Mouse (Mus musculus): ENCODE data around the gene Pigw. TPM values are rescaled to one million over a fixed set of nuclear protein-coding genes. Genes with fewer than 3 reads are reported as not detected.
"Not testable (repeated sequence)": the region's sequence is repeated elsewhere in the genome, so short reads cannot be mapped to it uniquely, and the experiment has no call there.

Pigw gene
- polyA plus RNA-seq, 1 experiment from 2014 or later: 1.3 TPM

GRCm38 (mm10) chr11:84885238-84885637 is 5.2 kb upstream of the Pigw start:
- no peaks in the 10 kb centered on the region for H3K27me3 ChIP-seq (ENCODE audit: insufficient read depth, low read length)
- H3K4me3 ChIP-seq (ENCODE audit: low read depth, low read length): no peak overlapping the region
- TF ChIP-seq EP300 (IDR thresholded peaks at IDR 0.05; ENCODE audit: low read depth) (no peak), CTCF (IDR thresholded peaks at IDR 0.05; ENCODE audit: low read depth) (no peak)
- peaks cover 23% of the 10 kb centered on the region for H3K36me3 ChIP-seq (replicated peaks; ENCODE audit: insufficient read depth, low read length)
- no peak overlapping the region for H3K4me2 ChIP-seq (ENCODE audit: low read depth, low read length)
- 78% methylated on average over 4 of the region's 4 CpGs for whole genome bisulfite sequencing (ENCODE audit: insufficient replicate concordance)
- DNase-seq: no peak
- no peak for ATAC-seq
- no peaks in the 10 kb centered on the region for H3K9me3 ChIP-seq (ENCODE audit: low read length)
- no peak overlapping the region for H3K9ac ChIP-seq (replicated peaks)
- H3K4me1 ChIP-seq (ENCODE audit: insufficient read depth): peaks cover 8% of the 10 kb centered on the region; the same call in 1 of the 2 replicates
- no peak overlapping the region for H3K27ac ChIP-seq (ENCODE audit: low read depth)

DNA sequence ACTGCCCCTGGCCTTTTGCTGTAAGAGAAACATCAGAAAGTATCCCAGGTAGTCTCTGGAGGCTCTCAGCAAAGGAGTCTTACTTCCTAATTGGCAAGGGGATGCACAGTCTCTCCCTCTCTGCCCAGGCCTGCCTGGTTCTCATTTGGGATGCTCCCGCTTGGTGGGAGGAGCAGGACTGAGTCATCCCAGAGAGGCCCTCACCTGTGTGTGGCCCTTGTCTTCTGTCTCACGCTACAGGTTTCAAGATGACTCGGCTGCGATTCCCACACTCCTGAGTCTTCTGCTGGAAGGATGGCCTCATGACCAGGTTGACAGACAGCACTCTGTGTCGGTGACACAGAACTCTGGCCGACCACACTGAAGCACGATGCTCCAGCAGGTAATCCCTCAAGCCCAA is 2.3 kb upstream of the Pigw start:
- WGBS (ENCODE audit: insufficient replicate concordance): 86% methylated on average over 7 of the region's 7 CpGs
- no peaks in the 10 kb centered on the region for H3K27me3 ChIP-seq (ENCODE audit: insufficient read depth, low read length)
- no peak for ATAC-seq
- H3K9ac ChIP-seq (replicated peaks): no peak overlapping the region
- H3K36me3 ChIP-seq (replicated peaks; ENCODE audit: insufficient read depth, low read length): peaks cover 20% of the 10 kb centered on the region
- H3K27ac ChIP-seq (ENCODE audit: low read depth): no peak overlapping the region
- DNase-seq: no peak
- TF ChIP-seq CTCF (IDR thresholded peaks at IDR 0.05; ENCODE audit: low read depth): no peak
- no peak for TF ChIP-seq EP300 (IDR thresholded peaks at IDR 0.05; ENCODE audit: low read depth)
- no peak overlapping the region for H3K4me2 ChIP-seq (ENCODE audit: low read depth, low read length)
- H3K4me1 ChIP-seq (ENCODE audit: insufficient read depth): peaks cover 16% of the 10 kb centered on the region
- H3K4me3 ChIP-seq (ENCODE audit: low read depth, low read length): no peak overlapping the region
- H3K9me3 ChIP-seq (ENCODE audit: low read length): no peaks in the 10 kb centered on the region

GRCm38 (mm10) chr11:84880971-84881370 is 886 bp upstream of the Pigw start:
- ATAC-seq (no peak), DNase-seq (no peak)
- H3K4me3 ChIP-seq (ENCODE audit: low read depth, low read length): peak overlapping the region; percentile 95
- no peaks in the 10 kb centered on the region for H3K27me3 ChIP-seq (ENCODE audit: insufficient read depth, low read length)
- H3K36me3 ChIP-seq (replicated peaks; ENCODE audit: insufficient read depth, low read length): peaks cover 12% of the 10 kb centered on the region
- H3K4me1 ChIP-seq (ENCODE audit: insufficient read depth): peaks cover 16% of the 10 kb centered on the region
- peak overlapping the region; percentile 94 for H3K9ac ChIP-seq (replicated peaks)
- 57% methylated on average over 9 of the region's 9 CpGs for WGBS (ENCODE audit: insufficient replicate concordance)
- H3K27ac ChIP-seq (ENCODE audit: low read depth): 0 out of 2 replicates have a peak overlapping the region, but pooled peaks have one; percentile 93
- peak overlapping the region; percentile 100 for H3K4me2 ChIP-seq (ENCODE audit: low read depth, low read length)
- TF ChIP-seq CTCF (IDR thresholded peaks at IDR 0.05; ENCODE audit: low read depth): no peak
- TF ChIP-seq EP300 (IDR thresholded peaks at IDR 0.05; ENCODE audit: low read depth): no peak
- H3K9me3 ChIP-seq (ENCODE audit: low read length): no peaks in the 10 kb centered on the region

DNA sequence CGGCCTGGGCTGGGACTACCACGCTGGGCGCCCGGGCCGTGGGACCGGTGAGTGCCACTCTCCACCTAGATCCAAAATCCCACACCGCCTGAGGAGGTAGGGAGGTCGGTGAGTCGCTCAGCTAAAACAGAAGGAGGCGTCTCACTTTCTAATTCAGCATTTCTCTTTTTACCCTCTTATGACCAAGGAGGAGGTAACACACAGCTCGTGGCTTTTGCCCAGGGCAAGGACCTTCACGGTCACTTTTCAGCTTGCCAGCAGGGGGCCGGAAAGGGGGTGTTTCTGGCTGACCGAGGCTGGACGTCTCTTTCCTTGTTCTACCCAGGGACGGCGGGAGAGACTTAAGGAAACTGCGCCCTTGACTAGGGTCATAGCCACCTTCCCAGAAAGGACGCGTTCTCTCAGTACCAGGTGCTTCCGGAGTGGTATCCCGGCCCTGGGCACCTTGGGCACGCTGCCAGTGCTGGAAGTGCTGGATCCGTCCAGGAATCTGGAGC is 428 bp upstream of the Pigw start:
- Histone ChIP-seq H3K36me3 (replicated peaks; ENCODE audit: insufficient read depth, low read length) (peaks cover 11% of the 10 kb centered on the region), H3K9ac (replicated peaks) (peak overlapping the region; percentile 94), H3K9me3 (ENCODE audit: low read length) (no peaks in the 10 kb centered on the region), H3K4me2 (ENCODE audit: low read depth, low read length) (peak overlapping the region; percentile 100), H3K27me3 (ENCODE audit: insufficient read depth, low read length) (no peaks in the 10 kb centered on the region), H3K4me1 (ENCODE audit: insufficient read depth) (peaks cover 16% of the 10 kb centered on the region), H3K4me3 (ENCODE audit: low read depth, low read length) (peak overlapping the region; percentile 95), H3K27ac (ENCODE audit: low read depth) (peak overlapping the region; percentile 93)
- ATAC-seq: peak; percentile 57
- under 1% methylated on average over 24 of the region's 24 CpGs for WGBS (ENCODE audit: insufficient replicate concordance)
- DNase-seq: peak; percentile 68
- no peak for TF ChIP-seq EP300 (IDR thresholded peaks at IDR 0.05; ENCODE audit: low read depth)
- TF ChIP-seq CTCF (IDR thresholded peaks at IDR 0.05; ENCODE audit: low read depth): peak; percentile 56

DNA sequence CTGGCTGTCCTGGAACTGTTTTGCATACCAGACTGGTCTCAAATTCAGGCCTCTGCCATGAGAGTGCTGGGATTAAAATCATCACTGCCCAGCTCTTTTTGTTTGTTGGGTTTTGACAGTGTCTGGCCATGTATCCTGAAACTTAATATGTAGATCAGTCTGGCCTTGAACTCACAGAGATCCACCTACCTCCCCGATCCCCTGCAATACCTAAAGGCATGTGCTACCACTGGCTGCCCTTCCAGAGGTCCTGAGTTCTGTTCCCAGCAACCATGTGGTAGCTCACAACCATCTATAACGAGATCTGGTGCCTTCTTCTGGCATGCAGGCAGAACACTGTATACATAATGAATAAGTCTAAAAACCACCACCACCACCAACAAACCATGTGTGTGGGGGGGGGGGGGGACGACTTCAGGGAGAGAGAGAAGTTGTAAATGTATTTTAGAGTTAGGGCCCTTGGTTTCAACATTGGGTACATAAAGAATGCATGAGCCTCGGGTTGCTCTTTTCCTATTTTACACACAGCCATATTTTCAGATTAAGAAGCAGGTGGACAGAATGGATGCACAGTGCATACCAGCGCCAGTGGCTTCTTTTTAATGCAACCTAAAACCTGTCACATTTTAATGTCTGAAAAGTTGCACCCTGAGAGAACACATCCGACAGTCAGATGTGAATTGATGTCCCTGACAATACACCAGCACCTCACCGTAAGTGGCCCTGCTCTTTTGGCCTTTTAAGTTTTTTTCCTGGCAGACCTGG is 896 bp downstream of the Pigw start:
- TF ChIP-seq EP300 (IDR thresholded peaks at IDR 0.05; ENCODE audit: low read depth) (no peak), CTCF (IDR thresholded peaks at IDR 0.05; ENCODE audit: low read depth) (no peak)
- Histone ChIP-seq H3K9me3 (ENCODE audit: low read length) (no peaks in the 10 kb centered on the region), H3K27ac (ENCODE audit: low read depth) (peak overlapping the region; percentile 93), H3K4me2 (ENCODE audit: low read depth, low read length) (peak overlapping the region; percentile 100), H3K36me3 (replicated peaks; ENCODE audit: insufficient read depth, low read length) (peaks cover 7% of the 10 kb centered on the region), H3K4me1 (ENCODE audit: insufficient read depth) (peaks cover 16% of the 10 kb centered on the region), H3K4me3 (ENCODE audit: low read depth, low read length) (peak overlapping the region; percentile 95), H3K27me3 (ENCODE audit: insufficient read depth, low read length) (no peaks in the 10 kb centered on the region), H3K9ac (replicated peaks) (peak overlapping the region; percentile 94)
- no peak for DNase-seq
- WGBS (ENCODE audit: insufficient replicate concordance): 12% methylated on average over 7 of the region's 7 CpGs
- ATAC-seq: no peak

- not testable (repeated sequence) for H3K9ac ChIP-seq (replicated peaks); ATAC-seq; H3K9me3 ChIP-seq (ENCODE audit: low read length); H3K4me2 ChIP-seq (ENCODE audit: low read depth, low read length); H3K27me3 ChIP-seq (ENCODE audit: insufficient read depth, low read length); H3K27ac ChIP-seq (ENCODE audit: low read depth); H3K4me3 ChIP-seq (ENCODE audit: low read depth, low read length); DNase-seq; H3K36me3 ChIP-seq (replicated peaks; ENCODE audit: insufficient read depth, low read length)
- no CpG with 5 or more reads among the region's 1 CpGs for WGBS (ENCODE audit: insufficient replicate concordance)
- peaks cover 16% of the 10 kb centered on the region for H3K4me1 ChIP-seq (ENCODE audit: insufficient read depth)
Measured at GRCm38 (mm10) chr11:84876020-84876419, 4.1 kb downstream of the Pigw start.

Measured in liver, postnatal 0 days (tissue).